Mouse (Mus musculus) mouse trophoblast stem cell (cell line): ENCODE data around the gene Tsfm.
"Not testable (repeated sequence)": the region's sequence is repeated elsewhere in the genome, so short reads cannot be mapped to it uniquely, and the experiment has no call there.

Experiments
- in situ Hi-C, 2 experiments: fragments of 300-500 bp; cut with MseI, MboI; formaldehyde crosslinking; loops; 2 replicates in 1 of 2; 3 replicates in 1 of 2; pipeline ENCODE4 v1.15.1; 2025

Gene Tsfm

GRCm38 (mm10) chr10:127030336-127031296, at the start of gene Tsfm:
TSS of gene Tsfm (minus strand) at chr10:127030840.
- in situ Hi-C loops: no loop called here

GRCm38 (mm10) chr10:127079665-127080391, 49.2 kb upstream of the Tsfm start:
- in situ Hi-C loops: no loop called here

GRCm38 (mm10) chr10:127078677-127079575, 48.3 kb upstream of the Tsfm start:
- in situ Hi-C loops: no loop called here

- in situ Hi-C loops: no loop called here
These were observed 47.5 kb upstream of the Tsfm start for GRCm38 (mm10) chr10:127078001-127078676.

GRCm38 (mm10) chr10:127077515-127077914, 46.9 kb upstream of the Tsfm start:
- in situ Hi-C loops: no loop called here

- in situ Hi-C loops: no loop called here
These were observed 45.4 kb upstream of the Tsfm start for GRCm38 (mm10) chr10:127076082-127076481.

- in situ Hi-C loops: no loop called here
These were observed 45.0 kb upstream of the Tsfm start for GRCm38 (mm10) chr10:127075651-127076050.

- in situ Hi-C loops: no loop called here
These were observed 44.4 kb upstream of the Tsfm start, which contains the start of gene Agap2 for GRCm38 (mm10) chr10:127075080-127075479. TSS of gene Agap2 (plus strand) at chr10:127075284.

GRCm38 (mm10) chr10:127073981-127074380, 43.3 kb upstream of the Tsfm start:
- in situ Hi-C loops: no loop called here

GRCm38 (mm10) chr10:127072969-127073368, 42.3 kb upstream of the Tsfm start:
- in situ Hi-C loops: not testable (repeated sequence)

- in situ Hi-C loops: not testable (repeated sequence)
These were observed 41.6 kb upstream of the Tsfm start for GRCm38 (mm10) chr10:127072270-127072669.

- in situ Hi-C loops: no loop called here
These were observed 40.6 kb upstream of the Tsfm start for GRCm38 (mm10) chr10:127071203-127071602.

GRCm38 (mm10) chr10:127070190-127071121, 39.8 kb upstream of the Tsfm start, which contains the start of gene Tspan31:
TSS of gene Tspan31 (minus strand) at chr10:127070264.
- in situ Hi-C loops: no loop called here

GRCm38 (mm10) chr10:127069281-127070189, 38.9 kb upstream of the Tsfm start:
- in situ Hi-C loops: no loop called here

- in situ Hi-C loops: no loop called here
These were observed 37.9 kb upstream of the Tsfm start for GRCm38 (mm10) chr10:127068360-127069038.

- in situ Hi-C loops: no loop called here
These were observed 35.9 kb upstream of the Tsfm start for GRCm38 (mm10) chr10:127066519-127067018.

GRCm38 (mm10) chr10:127065981-127066380, 35.3 kb upstream of the Tsfm start:
- in situ Hi-C loops: no loop called here
